Mouse (Mus musculus) heart, postnatal 4 days (tissue): ENCODE results near the gene Myd88. TPM values are rescaled to one million over a fixed set of nuclear protein-coding genes. Genes with fewer than 3 reads are reported as not detected.

Source experiments
- total RNA-seq, 2 experiments: library from RNA; stranded (reverse); gene quantifications; 2 replicates each; pipeline ENCODE4 v1.2.3; 2021

Myd88 gene
- total RNA-seq, 2 experiments from 2014 or later, result 12.1 to 12.7 TPM

Other genes starting within 250 kb of the Myd88 start
- gene Plcd1, start 247.9 kb downstream of the Myd88 start, total RNA-seq, result 10 to 100 TPM; 16.3 to 20.1 TPM
- under 1 TPM; 0.05 to 0.18 TPM for gene Dlec1, start 238.9 kb downstream of the Myd88 start, total RNA-seq
- 1 to 10 TPM; 1.8 to 1.9 TPM for gene Acaa1b, start 184.3 kb downstream of the Myd88 start, total RNA-seq
- gene Gm47289, start 182.2 kb downstream of the Myd88 start, total RNA-seq, result not detected
- gene Slc22a13, start 132.3 kb downstream of the Myd88 start, total RNA-seq, result not detected
- 10 to 100 TPM; 35.5 to 36.5 TPM for gene Oxsr1, start 19.0 kb downstream of the Myd88 start, total RNA-seq
- 10 to 100 TPM; 60.7 to 63.8 TPM for gene Acaa1a, start 1.7 kb downstream of the Myd88 start, total RNA-seq
- 1 to 10 TPM in 1 of 2 experiments, under 1 TPM in 1; 0.52 to 1.0 TPM for gene Xylb, start 16.0 kb upstream of the Myd88 start, total RNA-seq
- under 1 TPM in 1 of 2 experiments, not detected in 1; 0.27 TPM for gene Slc22a14, start 24.1 kb upstream of the Myd88 start, total RNA-seq
- 1 to 10 TPM; 6.2 to 6.5 TPM for gene Acvr2b, start 60.7 kb upstream of the Myd88 start, total RNA-seq
- 1 to 10 TPM; 4.2 to 4.5 TPM for gene Exog, start 103.5 kb upstream of the Myd88 start, total RNA-seq
- gene Scn5a, start 237.6 kb upstream of the Myd88 start, total RNA-seq, result 100 to 1,000 TPM; 120 to 122 TPM